Mouse (Mus musculus) heart, postnatal 4 days (tissue): ENCODE results near the gene Cib2. TPM values are rescaled to one million over a fixed set of nuclear protein-coding genes. Genes with fewer than 3 reads are reported as not detected.

Source experiments
- total RNA-seq, 2 experiments: library from RNA; stranded (reverse); gene quantifications; 2 replicates each; pipeline ENCODE4 v1.2.3; 2021

Gene Cib2
- total RNA-seq, 2 experiments from 2014 or later = 1.5 to 2.1 TPM

Other genes with a start within 250 kb of the Cib2 start
- 10 to 100 TPM; 21.2 to 24.5 TPM for gene Dmxl2, start 58.6 kb downstream of the Cib2 start, total RNA-seq
- gene Sh2d7, start 21.2 kb downstream of the Cib2 start, total RNA-seq = not detected
- gene Idh3a, start 26.1 kb upstream of the Cib2 start, total RNA-seq = 100 to 1,000 TPM; 502 TPM
- under 1 TPM in 1 of 2 experiments, not detected in 1; 0.09 TPM for gene Acsbg1, start 101.7 kb upstream of the Cib2 start, total RNA-seq
- gene Dnaja4, start 138.7 kb upstream of the Cib2 start, total RNA-seq = 10 to 100 TPM; 40.7 to 43.7 TPM
- gene Wdr61, start 174.3 kb upstream of the Cib2 start, total RNA-seq = 10 to 100 TPM; 47.1 to 49.9 TPM
- under 1 TPM in 1 of 2 experiments, not detected in 1; 0.45 TPM for gene Crabp1, start 204.5 kb upstream of the Cib2 start, total RNA-seq